Mouse (Mus musculus) liver, postnatal 0 days (tissue): ENCODE data around the gene Ahdc1. TPM values are rescaled to one million over a fixed set of nuclear protein-coding genes. Genes with fewer than 3 reads are reported as not detected.

Experiments
- ATAC-seq: fragments of 200-750 bp; cut with Nextera tagmentation; 2 replicates; pipeline ENCODE4 v1.8.0; 2017; ENCODE audit warnings: mild to moderate bottlenecking, moderate library complexity
- DNase-seq: peaks from one replicate; pipeline ENCODE4 v3.0.0-alpha.2; 2016
- H3K27ac ChIP-seq: fragments of 300-500 bp; sonication (generic); 2 replicates; pipeline ENCODE4 v1.5.1; 2014; ENCODE audit warnings: antibody characterized with exemption, moderate library complexity, mild to moderate bottlenecking, low read depth
- H3K27me3 ChIP-seq: fragments of 300-500 bp; sonication (generic); 2 replicates; pipeline ENCODE4 v1.6.1; 2014; ENCODE audit warnings: low read length, control low read depth, mixed read lengths; ENCODE audit not compliant: insufficient read depth
- H3K36me3 ChIP-seq: fragments of 300-500 bp; sonication (generic); replicated peaks from 2 replicates; pipeline ENCODE4 v1.6.1; 2014; ENCODE audit warnings: mild to moderate bottlenecking, control low read depth, low read length, moderate library complexity, mixed read lengths; ENCODE audit not compliant: insufficient read depth
- H3K4me1 ChIP-seq: fragments of 300-500 bp; sonication (generic); 2 replicates; pipeline ENCODE4 v1.6.1; 2014; ENCODE audit warnings: antibody characterized with exemption, mild to moderate bottlenecking, control low read depth; ENCODE audit not compliant: insufficient read depth
- H3K4me2 ChIP-seq: fragments of 300-500 bp; sonication (generic); 2 replicates; pipeline ENCODE4 v1.6.1; 2014; ENCODE audit warnings: low read depth, mild to moderate bottlenecking, low read length, moderate library complexity, mixed read lengths
- H3K4me3 ChIP-seq: fragments of 300-500 bp; sonication (generic); 2 replicates; pipeline ENCODE4 v1.5.1; 2014; ENCODE audit warnings: low read depth, low read length
- H3K9ac ChIP-seq: fragments of 300-500 bp; sonication (generic); replicated peaks from 2 replicates; pipeline ENCODE4 v1.6.1; 2014; ENCODE audit warnings: mild to moderate bottlenecking, moderate library complexity
- H3K9me3 ChIP-seq: fragments of 300-500 bp; sonication (generic); 2 replicates; pipeline ENCODE4 v1.6.1; 2016; ENCODE audit warnings: mild to moderate bottlenecking, control low read depth, low read length, mixed read lengths
- CTCF ChIP-seq: sonication (generic); IDR thresholded peaks from 2 replicates; pipeline ENCODE4 v1.5.1; 2016; ENCODE audit warnings: antibody characterized with exemption, low read depth
- EP300 ChIP-seq: IDR thresholded peaks from 2 replicates; pipeline ENCODE4 v1.6.1; 2016; ENCODE audit warnings: antibody characterized with exemption, low read depth, mild to moderate bottlenecking
- WGBS: fragments of 180-500 bp; shearing (Covaris S2); extraction: QIAGEN DNeasy Blood & Tissue Kit; methylation state at CpG from one replicate; pipeline ENCODE4 v1.1.7; 2014; ENCODE audit not compliant: insufficient replicate concordance; 5-methylcytosine and 5-hydroxymethylcytosine counted together
- polyA plus RNA-seq: library from polyadenylated mRNA; unstranded; fragments of >200 nt; fragmentation: Nextera tagmentation; extraction: Ambion mirVana; gene quantifications from 2 replicates; pipeline ENCODE4 v1.2.1, GENCODE M21; 2015

The Ahdc1 gene
- polyA plus RNA-seq, 1 experiment from 2014 or later: 0.87 TPM

GRCm38 (mm10) chr4:133047353-133048105 is 36.5 kb downstream of the Ahdc1 start:
- 64% methylated on average over 16 of the region's 16 CpGs for WGBS
- peaks cover 40% of the 10 kb centered on the region for H3K4me1 ChIP-seq
- H3K27me3 ChIP-seq: no peaks in the 10 kb centered on the region
- ATAC-seq (no peak), DNase-seq (no peak)
- H3K36me3 ChIP-seq: no peaks in the 10 kb centered on the region
- no peak overlapping the region for H3K9ac ChIP-seq
- H3K9me3 ChIP-seq: no peaks in the 10 kb centered on the region
- no peak overlapping the region for H3K27ac ChIP-seq
- no peak overlapping the region for H3K4me2 ChIP-seq
- TF ChIP-seq CTCF: no peak
- no peak for TF ChIP-seq EP300
- no peak overlapping the region for H3K4me3 ChIP-seq

GRCm38 (mm10) chr4:133049071-133049920 is 38.2 kb downstream of the Ahdc1 start:
- Histone ChIP-seq H3K9me3 (no peaks in the 10 kb centered on the region), H3K36me3 (no peaks in the 10 kb centered on the region), H3K4me2 (no peak overlapping the region), H3K9ac (no peak overlapping the region), H3K27me3 (no peaks in the 10 kb centered on the region), H3K4me1 (peaks cover 31% of the 10 kb centered on the region), H3K4me3 (no peak overlapping the region), H3K27ac (no peak overlapping the region)
- no peak for DNase-seq
- no peak for ATAC-seq
- WGBS: 74% methylated on average over 19 of the region's 19 CpGs
- TF ChIP-seq CTCF: no peak
- TF ChIP-seq EP300: no peak

GRCm38 (mm10) chr4:133050196-133050836 is 39.3 kb downstream of the Ahdc1 start:
- WGBS: 56% methylated on average over 9 of the region's 9 CpGs
- Histone ChIP-seq H3K27ac (no peak overlapping the region), H3K4me2 (no peak overlapping the region), H3K27me3 (no peaks in the 10 kb centered on the region), H3K9ac (no peak overlapping the region), H3K4me3 (no peak overlapping the region), H3K9me3 (no peaks in the 10 kb centered on the region), H3K4me1 (peaks cover 22% of the 10 kb centered on the region), H3K36me3 (no peaks in the 10 kb centered on the region)
- ATAC-seq (no peak), DNase-seq (no peak)
- no peak for TF ChIP-seq CTCF
- TF ChIP-seq EP300: no peak

GRCm38 (mm10) chr4:133050837-133051549 is 39.9 kb downstream of the Ahdc1 start:
- Histone ChIP-seq H3K4me3 (no peak overlapping the region), H3K27me3 (no peaks in the 10 kb centered on the region), H3K36me3 (no peaks in the 10 kb centered on the region), H3K9me3 (no peaks in the 10 kb centered on the region), H3K4me2 (no peak overlapping the region), H3K4me1 (peaks cover 21% of the 10 kb centered on the region), H3K9ac (no peak overlapping the region), H3K27ac (no peak overlapping the region)
- WGBS: 57% methylated on average over 6 of the region's 6 CpGs
- DNase-seq (no peak), ATAC-seq (no peak)
- no peak for TF ChIP-seq CTCF
- TF ChIP-seq EP300: no peak

- no peaks in the 10 kb centered on the region for H3K27me3 ChIP-seq
- TF ChIP-seq EP300 (no peak), CTCF (no peak)
- H3K27ac ChIP-seq: no peak overlapping the region
- H3K9ac ChIP-seq: no peak overlapping the region
- H3K4me1 ChIP-seq: peaks cover 25% of the 10 kb centered on the region
- no peak overlapping the region for H3K4me2 ChIP-seq
- DNase-seq (no peak), ATAC-seq (no peak)
- no peak overlapping the region for H3K4me3 ChIP-seq
- 71% methylated on average over 14 of the region's 14 CpGs for WGBS
- no peaks in the 10 kb centered on the region for H3K9me3 ChIP-seq
- H3K36me3 ChIP-seq: no peaks in the 10 kb centered on the region
These were observed 40.4 kb downstream of the Ahdc1 start for GRCm38 (mm10) chr4:133051550-133051865.
